Mouse (Mus musculus) ES-E14 (cell line): Measurements from ENCODE around the gene Acvr1b. TPM values are rescaled to one million over a fixed set of nuclear protein-coding genes. Genes with fewer than 3 reads are reported as not detected.

Experiments
- DNase-seq: peaks from one replicate; pipeline ENCODE4 v3.0.0-alpha.2; 2013; ENCODE audit warnings: low read depth, low spot score
- H3K27ac ChIP-seq: 2 replicates; pipeline ENCODE4 v1.5.1; 2012; ENCODE audit warnings: low read depth, mild to moderate bottlenecking, low read length, moderate library complexity, mixed read lengths; ENCODE audit not compliant: poor library complexity, insufficient read depth, severe bottlenecking
- H3K36me3 ChIP-seq: 2 replicates; pipeline ENCODE4 v1.6.1; 2012; ENCODE audit warnings: mild to moderate bottlenecking, low read length, moderate library complexity, mixed read lengths; ENCODE audit not compliant: control insufficient read depth, poor library complexity, insufficient read depth, severe bottlenecking
- H3K4me1 ChIP-seq, 2 experiments: fragments of 150-350 bp in 1 of 2; sonication (generic) in 1 of 2; 2 replicates each; pipeline ENCODE4 v1.6.1; 2012; ENCODE audit warnings: low read length in 2 of 2, mild to moderate bottlenecking in 1 of 2, mixed read lengths in 1 of 2; ENCODE audit not compliant: control insufficient read depth in 2 of 2, insufficient read depth in 2 of 2, poor library complexity in 1 of 2
- H3K4me3 ChIP-seq, 2 experiments: fragments of 150-350 bp in 1 of 2; sonication (generic) in 1 of 2; 2 replicates each; pipeline ENCODE4 v1.5.1; 2012; ENCODE audit warnings: low read length in 2 of 2, low read depth in 1 of 2, mild to moderate bottlenecking in 1 of 2, mixed read lengths in 1 of 2; ENCODE audit not compliant: insufficient read depth in 1 of 2, poor library complexity in 1 of 2, severe bottlenecking in 1 of 2
- H3K9ac ChIP-seq: 2 replicates; pipeline ENCODE4 v1.6.1; 2012; ENCODE audit warnings: low read depth, mild to moderate bottlenecking, low read length, mixed read lengths; ENCODE audit not compliant: poor library complexity, insufficient read depth, severe bottlenecking
- H3K9me3 ChIP-seq: fragments of 150-350 bp; sonication (generic); 2 replicates; pipeline ENCODE4 v1.6.1; 2012; ENCODE audit warnings: low read depth, mild to moderate bottlenecking, low read length; ENCODE audit not compliant: control insufficient read depth, insufficient read depth
- CHD2 ChIP-seq: IDR thresholded peaks from 2 replicates; pipeline ENCODE4 v1.6.1; 2014; ENCODE audit warnings: mild to moderate bottlenecking, low read depth, low read length, inconsistent platforms
- HCFC1 ChIP-seq: IDR thresholded peaks from 2 replicates; pipeline ENCODE4 v1.6.1; 2012; ENCODE audit warnings: low read length, inconsistent platforms, borderline replicate concordance; ENCODE audit not compliant: insufficient read depth
- MAFK ChIP-seq: IDR thresholded peaks from 2 replicates; pipeline ENCODE4 v1.6.1; 2014; ENCODE audit warnings: mild to moderate bottlenecking, low read depth, low read length, inconsistent platforms; ENCODE audit not compliant: insufficient read depth
- ZC3H11A ChIP-seq: IDR thresholded peaks from 2 replicates; pipeline ENCODE4 v1.6.1; 2012; ENCODE audit warnings: low read depth, mild to moderate bottlenecking, inconsistent platforms, low read length, borderline replicate concordance
- ZNF384 ChIP-seq: IDR thresholded peaks from 2 replicates; pipeline ENCODE4 v1.6.1; 2012; ENCODE audit warnings: low read depth, low read length, inconsistent platforms
- in situ Hi-C, 2 experiments: fragments of 600-800 bp; cut with MboI; formaldehyde crosslinking; loops; one replicate each; pipeline ENCODE4 v1.15.1; 2025; ENCODE audit warnings: low sequenced_read_pairs in 2 of 2, inconsistent platforms in 1 of 2; ENCODE audit not compliant: unreplicated experiment in 2 of 2
- total RNA-seq: library from RNA; depleted of rRNA; stranded (reverse); fragments of 300-350 nt; gene quantifications from 2 replicates; pipeline ENCODE4 v1.2.3, GENCODE M21; 2012

Gene Acvr1b
- total RNA-seq, 1 experiment: 26.4 TPM

DNA sequence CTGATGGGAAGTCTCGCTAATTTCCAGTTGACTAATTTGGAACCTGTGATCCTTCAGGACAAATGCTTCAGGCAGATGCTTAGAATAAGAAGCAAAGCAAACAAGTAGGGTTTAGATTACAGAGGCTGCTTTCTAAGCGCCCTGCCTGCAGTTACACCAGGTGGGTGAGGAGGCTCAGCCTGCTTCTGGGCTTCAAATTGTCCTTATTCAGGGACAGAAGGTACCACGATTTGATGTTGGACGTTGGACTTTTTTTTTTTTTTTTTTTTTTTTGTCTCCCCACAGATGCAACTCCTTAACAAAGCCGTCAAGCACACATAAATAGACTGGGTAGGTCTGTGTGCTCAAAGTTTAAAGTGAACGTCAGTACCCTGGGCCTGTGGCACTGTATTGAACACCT lies 25.3 kb upstream of the Acvr1b start:
- Histone ChIP-seq H3K27ac (no peak overlapping the region), H3K9me3 (no peaks in the 10 kb centered on the region), H3K4me3 (no peak overlapping the region), H3K36me3 (no peaks in the 10 kb centered on the region), H3K9ac (no peak overlapping the region), H3K4me1 (peaks cover 11 to 19% of the 10 kb centered on the region in 2 experiments; a peak in 3 of 4 replicates)
- TF ChIP-seq CHD2 (no peak), ZNF384 (0 out of 2 replicates have a peak, but pooled peaks have one; percentile 29), HCFC1 (no peak), ZC3H11A (no peak)
- DNase-seq: no peak
- in situ Hi-C loops: no loop called here

- Histone ChIP-seq H3K9me3 (no peaks in the 10 kb centered on the region), H3K27ac (no peak overlapping the region), H3K36me3 (no peaks in the 10 kb centered on the region), H3K4me3 (no peak overlapping the region), H3K9ac (no peak overlapping the region), H3K4me1 (peaks cover 3 to 7% of the 10 kb centered on the region in 2 experiments; a peak in 3 of 4 replicates)
- DNase-seq: no peak
- TF ChIP-seq ZNF384 (no peak), HCFC1 (no peak), ZC3H11A (no peak), CHD2 (no peak), MAFK (no peak)
- in situ Hi-C loops: no loop called here
These were observed 22.2 kb upstream of the Acvr1b start for GRCm38 (mm10) chr15:101151409-101152261.

DNA sequence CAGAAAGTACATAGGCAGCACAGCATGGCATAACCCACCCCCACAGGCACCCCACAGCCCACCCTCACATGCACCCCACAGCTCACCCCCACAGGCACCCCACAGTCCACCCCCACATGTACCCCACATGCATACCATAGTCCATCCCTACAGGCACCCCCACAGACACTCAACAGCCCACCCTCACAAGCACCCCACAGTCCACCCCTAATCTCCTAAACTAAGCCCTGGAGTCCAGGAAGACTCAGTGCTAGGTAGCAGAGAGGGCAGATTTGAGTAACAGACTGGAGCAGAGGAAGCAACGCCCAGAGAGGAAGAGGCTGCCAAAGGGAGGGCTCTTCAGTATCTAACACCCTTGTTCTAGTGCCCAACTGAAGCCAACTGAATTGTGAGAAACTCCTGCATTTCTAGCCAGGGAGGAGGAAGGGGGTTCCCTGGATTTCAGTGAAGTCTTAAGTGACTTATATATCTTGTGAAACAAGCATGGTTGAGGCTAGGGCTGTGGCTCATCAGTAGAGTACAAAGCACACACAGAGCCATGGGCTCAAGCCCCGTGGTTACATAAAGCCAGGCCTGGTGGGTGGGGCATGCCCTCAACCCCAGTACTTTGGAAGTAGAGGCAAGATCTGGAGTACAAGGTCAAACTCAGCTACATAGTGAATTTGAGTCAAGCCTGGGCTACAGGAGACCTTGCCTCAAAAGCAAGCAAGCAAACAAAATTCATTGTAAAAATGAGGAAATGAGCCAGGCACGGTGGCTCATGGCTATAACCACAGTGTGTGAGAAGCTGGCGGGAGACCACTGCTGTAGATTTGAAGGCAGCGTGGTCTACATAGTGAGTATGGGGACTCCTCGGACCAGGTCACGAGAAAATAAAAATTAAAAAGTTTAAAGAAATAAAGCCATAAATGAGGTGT lies 18.9 kb upstream of the Acvr1b start:
- H3K36me3 ChIP-seq: no peaks in the 10 kb centered on the region
- in situ Hi-C loops: no loop called here
- no peak overlapping the region for H3K9ac ChIP-seq
- no peak overlapping the region for H3K4me3 ChIP-seq
- peaks cover 0 to 9% of the 10 kb centered on the region in 2 experiments; a peak in 3 of 4 replicates for H3K4me1 ChIP-seq
- TF ChIP-seq MAFK (no peak), HCFC1 (no peak), ZNF384 (no peak), CHD2 (no peak), ZC3H11A (no peak)
- H3K27ac ChIP-seq: no peak overlapping the region
- no peak for DNase-seq
- H3K9me3 ChIP-seq: no peaks in the 10 kb centered on the region

DNA sequence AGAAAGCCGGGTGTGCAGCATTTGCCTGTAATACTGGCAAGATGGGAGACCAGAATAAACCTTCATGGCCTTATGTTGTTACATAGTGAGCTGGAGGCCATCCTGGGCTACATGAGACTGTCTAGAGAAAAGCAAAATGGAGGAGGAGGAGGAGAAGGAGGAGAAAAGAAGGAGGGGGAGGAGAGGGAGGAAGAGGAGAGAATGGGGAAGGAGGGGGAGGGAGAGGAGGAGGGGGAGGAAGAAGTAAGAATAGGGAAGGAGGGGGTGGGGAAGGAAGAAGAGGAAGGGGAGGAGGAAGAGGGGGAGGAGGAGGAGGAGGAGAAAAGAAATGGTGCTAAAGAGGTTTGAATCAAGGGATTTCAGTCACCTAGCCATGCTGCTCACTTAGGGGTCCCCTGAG lies 13.7 kb upstream of the Acvr1b start:
- no peak overlapping the region for H3K27ac ChIP-seq
- in situ Hi-C loops: no loop called here

More for the DNA sequence above, 13.7 kb upstream of the Acvr1b start:
- H3K4me1 ChIP-seq: peaks cover 6 to 17% of the 10 kb centered on the region in 2 experiments; a peak in 3 of 4 replicates
- no peak for TF ChIP-seq ZC3H11A
- TF ChIP-seq MAFK: no peak
- no peak for TF ChIP-seq CHD2
- no peak for TF ChIP-seq HCFC1
- TF ChIP-seq ZNF384: no peak
- H3K36me3 ChIP-seq: no peaks in the 10 kb centered on the region
- no peak for DNase-seq
- H3K4me3 ChIP-seq: no peak overlapping the region
- no peaks in the 10 kb centered on the region for H3K9me3 ChIP-seq
- no peak overlapping the region for H3K9ac ChIP-seq
